Mouse (Mus musculus): ENCODE results near the gene Ch25h.

DNA sequence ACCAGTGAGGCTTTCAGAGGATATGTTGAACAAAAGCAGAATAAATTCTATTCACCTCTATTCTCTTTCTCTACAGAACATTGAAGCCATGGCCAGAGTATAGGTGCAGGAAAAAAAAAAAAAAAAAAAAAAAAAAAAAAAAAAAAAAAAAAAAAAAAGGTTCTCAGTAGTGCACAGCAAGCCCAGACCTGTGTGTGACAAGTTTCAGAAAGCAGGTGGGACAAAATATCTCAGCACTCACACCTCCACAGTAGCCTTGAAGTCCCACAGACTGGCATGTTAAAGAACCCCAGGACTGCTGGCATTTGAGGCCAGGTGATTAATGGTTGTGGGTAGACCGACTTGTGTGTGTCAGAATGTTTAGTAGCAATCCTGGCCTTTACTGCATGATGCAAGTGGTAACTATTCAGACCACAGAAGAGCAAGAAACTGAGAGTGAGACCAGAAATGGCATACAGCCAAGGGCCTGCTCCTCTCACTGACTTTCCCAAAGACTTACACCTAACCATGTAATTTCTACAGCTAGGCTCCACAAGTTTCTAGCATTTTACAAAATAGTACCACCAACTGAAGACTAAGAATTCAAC lies 24.1 kb downstream of the Ch25h start:
- TF ChIP-seq CTCF (IDR thresholded peaks at IDR 0.05; ENCODE audit: control insufficient read depth, insufficient read depth, low read length) (no peak), POLR2A (IDR thresholded peaks at IDR 0.05; ENCODE audit: borderline replicate concordance, control insufficient read depth, low read depth, low read length) (no peak)

Measured in bone marrow, adult 2 months (tissue).